ENCODE assay signal across 8 mouse cellular contexts in genomic region chr2:129674935-129675634, GRCm38 (mm10). TPM values are rescaled to one million over a fixed set of nuclear protein-coding genes. Genes with fewer than 3 reads are reported as not detected.
DNase-seq lines count a peak whose midpoint lies in the region; ATAC-seq lines count a peak whose summit lies in the region.

No protein-coding gene starts in this region.

- H3K9ac ChIP-seq in forebrain, embryonic 12.5 days = no peak overlapping the region

- ATAC-seq in forebrain, embryonic 12.5 days (ENCODE audit: low FRiP score) = peak; percentile 75
- ATAC-seq in hematopoietic stem cell, adult 5-6 weeks (replicated peaks in 1 of 2; ENCODE audit: insufficient read depth in 1 of 2, low FRiP score in 2 of 2, low TSS enrichment in 1 of 2, low read depth in 1 of 2, poor library complexity in 2 of 2, severe bottlenecking in 2 of 2) = peak; percentile 82 to 92
- ATAC-seq in megakaryocyte, adult 5-6 weeks (ENCODE audit: poor library complexity, severe bottlenecking) = peak; percentile 100

- no peaks in the 10 kb centered on the region for H3K9me3 ChIP-seq in forebrain, embryonic 12.5 days

- H3K36me3 ChIP-seq in forebrain, embryonic 12.5 days (replicated peaks) = no peaks in the 10 kb centered on the region

- peaks cover 10% of the 10 kb centered on the region for H3K27me3 ChIP-seq in forebrain, embryonic 12.5 days

- H3K4me1 ChIP-seq in forebrain, embryonic 12.5 days = peaks cover 13% of the 10 kb centered on the region; the same call in 1 of the 2 replicates

- no peak overlapping the region for H3K4me2 ChIP-seq in forebrain, embryonic 12.5 days

- DNase-seq in Muller cell, postnatal 12 days (ENCODE audit: inconsistent ontology term) = peak; percentile 76
- peak; percentile 60 for DNase-seq in c-Kit-positive CD71-positive TER-119-positive erythroid progenitor cells, embryonic 14.5 days (ENCODE audit: low spot score)
- DNase-seq in layer of hippocampus, postnatal 10 days (ENCODE audit: low spot score in 2 of 2) = peak; percentile 86 to 91
- peak; percentile 59 for DNase-seq in right cerebral cortex, postnatal 36 days (ENCODE audit: low spot score in 2 of 2)
- DNase-seq in yolk sac, embryonic 10.5 days (ENCODE audit: low spot score) = peak; percentile 23

- H3K4me3 ChIP-seq in forebrain, embryonic 12.5 days (replicated peaks) = no peak overlapping the region

- H3K27ac ChIP-seq in forebrain, embryonic 12.5 days = no peak overlapping the region

- 37% methylated on average over 13 of the region's 13 CpGs for WGBS in forebrain, embryonic 12.5 days

RNA-seq across cellular contexts. Expression of gene Pdyn, which starts 24.6 kb away (rescaled TPM):
- 0.72 and 0.80 TPM in 2 replicates for polyA plus RNA-seq in forebrain, embryonic 12.5 days (2016; fragmentation: Nextera tagmentation; extraction: Ambion mirVana)
- total RNA-seq in hematopoietic stem cell, adult 5-6 weeks (2017) = not detected in 2 replicates
- 10 to 100 TPM; 10.3 to 12.0 TPM for total RNA-seq in layer of hippocampus, postnatal 10 days (2021)
- total RNA-seq in megakaryocyte, adult 5-6 weeks (2015) = not detected in 2 replicates
- total RNA-seq in megakaryocyte, adult 5-6 weeks (2017) = not detected in 2 replicates

Comparison
In these comparisons a context has a peak if more than half of its experiments do, and no peak if none do; other contexts are left out.
1. DNase-seq: peak in every context shown above with its lines; median percentile 88 in layer of hippocampus, postnatal 10 days; 76 in Muller cell, postnatal 12 days; 60 in c-Kit-positive CD71-positive TER-119-positive erythroid progenitor cells, embryonic 14.5 days; 59 in right cerebral cortex, postnatal 36 days; 23 in yolk sac, embryonic 10.5 days.
2. RNA of gene Pdyn, which starts 24.6 kb away (total RNA-seq): 10.3 to 12.0 TPM in layer of hippocampus, postnatal 10 days; not detected in hematopoietic stem cell, adult 5-6 weeks and not detected in megakaryocyte, adult 5-6 weeks; every median in the first group is over 10 times any median in the second.
3. Peak in every context shown above with its lines, with median percentiles within 50 percentile points of each other: ATAC-seq.